Mouse (Mus musculus): ENCODE results near the gene Pdzd7.
"Not testable (repeated sequence)": the region's sequence is repeated elsewhere in the genome, so short reads cannot be mapped to it uniquely, and the experiment has no call there.

Gene Pdzd7

GRCm38 (mm10) chr19:45058113-45058839 lies 12.8 kb upstream of the Pdzd7 start:
- peak; percentile 99 for DNase-seq

GRCm38 (mm10) chr19:45057724-45058112 lies 12.2 kb upstream of the Pdzd7 start:
- no peak for DNase-seq

GRCm38 (mm10) chr19:45056908-45057698 lies 11.6 kb upstream of the Pdzd7 start:
- DNase-seq, result no peak

- peak; percentile 89 for DNase-seq
Observed at GRCm38 (mm10) chr19:45056364-45056763, 10.8 kb upstream of the Pdzd7 start.

GRCm38 (mm10) chr19:45054892-45055690 lies 9.6 kb upstream of the Pdzd7 start:
- no peak for DNase-seq

GRCm38 (mm10) chr19:45053451-45053850 lies 7.9 kb upstream of the Pdzd7 start:
- DNase-seq, result no peak

GRCm38 (mm10) chr19:45049523-45049922 lies 4.0 kb upstream of the Pdzd7 start:
- DNase-seq, result no peak

- no peak for DNase-seq
Observed at GRCm38 (mm10) chr19:45048644-45049365, 3.3 kb upstream of the Pdzd7 start.

GRCm38 (mm10) chr19:45047935-45048643 lies 2.6 kb upstream of the Pdzd7 start:
- no peak for DNase-seq

- DNase-seq, result peak; percentile 95
Observed at GRCm38 (mm10) chr19:45047417-45047934, 2.0 kb upstream of the Pdzd7 start, which contains the start of gene Sfxn3. Sfxn3 (plus strand) TSS chr19:45047503.

- DNase-seq, result peak; percentile 89
Observed at GRCm38 (mm10) chr19:45046523-45047321, 1.2 kb upstream of the Pdzd7 start.

- DNase-seq, result no peak
Observed at GRCm38 (mm10) chr19:45045236-45045635, 281 bp downstream of the Pdzd7 start.

- no peak for DNase-seq
Observed at GRCm38 (mm10) chr19:45044389-45044927, 1.1 kb downstream of the Pdzd7 start.

- no peak for DNase-seq
Observed at GRCm38 (mm10) chr19:45040214-45040613, 5.3 kb downstream of the Pdzd7 start.

- DNase-seq, result not testable (repeated sequence)
Observed at GRCm38 (mm10) chr19:45038198-45038597, 7.3 kb downstream of the Pdzd7 start.

GRCm38 (mm10) chr19:45036867-45037266 lies 8.7 kb downstream of the Pdzd7 start:
- DNase-seq, result peak; percentile 65

- DNase-seq, result no peak
Observed at GRCm38 (mm10) chr19:45032570-45033332, 12.8 kb downstream of the Pdzd7 start.

- peak; percentile 83 for DNase-seq
Observed at GRCm38 (mm10) chr19:45031780-45032179, 13.7 kb downstream of the Pdzd7 start.
